Mouse (Mus musculus) brown adipose tissue, adult 24 weeks (tissue): ENCODE results near the gene Klc1. TPM values are rescaled to one million over a fixed set of nuclear protein-coding genes. Genes with fewer than 3 reads are reported as not detected.
A peak's percentile ranks its signal among the peaks of the same experiment; 100 is the strongest.

Experiments used
- H3K27ac ChIP-seq: fragments of 200-500 bp; replicated peaks from 2 replicates; pipeline ENCODE4 v1.5.1; 2012; ENCODE audit warnings: low read depth, mild to moderate bottlenecking, low read length
- H3K4me1 ChIP-seq: fragments of 200-500 bp; 2 replicates; pipeline ENCODE4 v1.6.1; 2012; ENCODE audit warnings: low read length, mixed read lengths; ENCODE audit not compliant: control insufficient read depth, insufficient read depth, insufficient read length
- H3K4me3 ChIP-seq: fragments of 200-500 bp; 2 replicates; pipeline ENCODE4 v1.5.1; 2012; ENCODE audit warnings: low read depth, mild to moderate bottlenecking, low read length, moderate library complexity; ENCODE audit not compliant: insufficient read depth
- polyA plus RNA-seq: library from polyadenylated mRNA; stranded (reverse); fragments of >200 nt; gene quantifications from 2 replicates; pipeline ENCODE4 v1.2.4, GENCODE M21; 2012; ENCODE audit not compliant: missing spikeins, insufficient read depth, insufficient read length

The Klc1 gene
- polyA plus RNA-seq, 1 experiment = 20.6 TPM

DNA sequence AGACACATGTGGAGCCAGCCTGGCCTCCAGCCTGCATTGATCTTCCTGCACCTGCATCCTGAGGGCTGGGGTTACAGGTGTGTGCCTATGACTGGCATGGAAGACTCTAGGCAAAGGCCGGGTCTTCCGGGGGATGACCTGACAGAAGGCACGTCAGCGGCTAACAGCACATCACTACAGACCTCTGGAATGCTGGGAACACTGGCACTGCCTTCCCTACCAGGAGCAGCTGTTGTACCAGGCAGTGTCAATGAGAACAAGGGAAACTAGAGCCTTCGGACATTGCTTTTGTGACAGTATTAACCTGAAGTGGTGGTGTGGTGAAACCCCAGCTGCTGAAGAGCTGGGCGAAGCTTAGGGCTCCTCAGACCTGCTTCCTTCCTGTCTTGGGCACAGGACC, 50.1 kb downstream of the Klc1 start:
- Histone ChIP-seq H3K4me3 (no peak overlapping the region), H3K4me1 (no peaks in the 10 kb centered on the region; the same call in 1 of the 2 replicates), H3K27ac (no peak overlapping the region)

DNA sequence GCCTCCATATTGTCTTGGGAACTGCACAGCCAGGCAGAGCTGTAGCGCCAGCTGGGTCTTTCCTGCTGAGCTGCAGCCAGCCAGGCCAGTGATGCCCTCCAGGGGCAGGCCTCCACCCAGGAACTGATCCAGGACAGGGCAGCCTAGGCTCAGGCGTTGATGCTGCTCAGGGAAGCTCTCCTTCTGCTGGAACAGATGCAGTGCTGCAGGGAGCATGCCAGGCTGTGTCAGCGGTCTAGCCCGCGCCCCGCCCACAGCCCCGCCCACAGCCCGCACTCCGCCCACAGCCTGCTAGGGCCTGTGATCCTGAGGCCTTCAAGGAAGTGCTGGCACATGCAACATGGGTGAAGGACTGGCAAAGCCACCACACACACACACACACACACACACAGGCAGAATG, 51.1 kb downstream of the Klc1 start:
- no peak overlapping the region for H3K27ac ChIP-seq
- no peaks in the 10 kb centered on the region; the same call in 1 of the 2 replicates for H3K4me1 ChIP-seq

DNA sequence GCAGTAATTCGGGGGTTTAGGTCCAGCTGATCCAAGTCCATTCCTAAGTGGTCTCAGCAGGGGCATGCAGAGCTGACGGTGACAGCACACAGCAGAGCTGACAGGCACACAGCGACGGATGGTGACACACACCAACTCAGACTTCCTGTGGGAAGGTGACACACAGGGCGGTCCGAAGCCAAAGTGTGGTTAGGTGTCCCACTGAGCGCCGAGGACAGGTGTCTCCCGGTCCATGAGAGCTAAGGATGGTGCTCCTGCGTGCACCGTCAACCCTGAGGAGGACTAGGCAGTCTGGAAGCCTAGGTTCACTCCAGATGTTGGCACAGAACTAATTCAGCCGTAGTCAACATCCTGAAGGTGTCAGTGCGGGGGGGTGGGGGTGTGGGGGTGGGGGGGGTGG, 53.4 kb downstream of the Klc1 start:
- no peak overlapping the region for H3K27ac ChIP-seq
- no peaks in the 10 kb centered on the region; the same call in 1 of the 2 replicates for H3K4me1 ChIP-seq
- no peak overlapping the region for H3K4me3 ChIP-seq

More for the DNA sequence above, 51.1 kb downstream of the Klc1 start:
- H3K4me3 ChIP-seq = no peak overlapping the region

DNA sequence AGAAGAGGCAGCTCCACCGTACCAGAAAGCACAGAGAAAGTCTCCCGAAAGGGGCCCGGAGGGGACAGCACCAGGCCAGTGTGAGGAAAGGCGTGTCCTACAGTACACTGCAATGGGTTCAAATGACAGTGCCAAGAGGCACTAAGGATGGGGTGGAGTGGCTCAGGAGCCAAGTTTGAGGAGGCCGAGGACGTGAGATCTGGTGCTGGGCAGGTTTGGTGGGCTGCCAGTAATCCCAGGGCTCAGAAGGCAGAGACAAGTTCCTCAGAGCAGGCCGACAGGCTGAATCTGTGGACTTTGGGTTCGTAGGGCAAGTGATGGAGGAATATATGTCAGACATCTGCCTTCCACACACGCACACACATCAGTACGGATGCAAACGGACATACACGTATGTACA, 54.0 kb downstream of the Klc1 start:
- H3K4me1 ChIP-seq = no peaks in the 10 kb centered on the region; the same call in 1 of the 2 replicates
- H3K27ac ChIP-seq = peak overlapping the region; percentile 1; the same call in 1 of the 2 replicates
- peak overlapping the region; percentile 66; the same call in 1 of the 2 replicates for H3K4me3 ChIP-seq

DNA sequence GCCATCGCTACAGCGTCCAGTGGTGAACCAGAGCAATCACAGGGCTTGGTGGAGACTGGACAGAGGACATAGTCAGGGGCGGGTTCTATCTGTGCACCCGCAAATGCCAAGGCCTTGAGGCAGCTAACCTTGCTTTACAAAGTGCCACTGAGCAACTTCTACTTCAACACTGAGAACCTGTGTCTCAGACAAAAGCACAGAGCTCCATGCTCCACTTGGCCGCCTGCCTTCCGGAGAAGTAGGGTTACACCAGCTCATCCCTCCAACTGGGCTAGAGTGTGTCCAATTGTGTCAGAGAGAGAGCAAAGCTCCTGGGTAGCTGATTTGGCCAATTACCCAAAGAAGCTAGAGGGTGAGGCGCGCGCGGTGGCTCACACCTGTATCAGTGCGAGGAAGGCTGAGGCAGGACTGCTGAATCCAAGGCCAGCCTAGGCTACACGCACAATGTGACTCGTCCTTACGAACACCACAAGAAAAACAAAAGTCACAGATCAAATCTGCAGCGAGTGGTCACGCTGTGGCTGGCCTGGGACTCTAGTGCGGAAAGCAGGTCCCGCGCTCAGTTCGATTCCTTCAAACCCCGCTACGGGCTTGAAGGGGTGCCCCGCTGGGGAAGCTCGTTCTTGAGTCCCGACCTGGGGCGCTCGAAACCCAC, 54.6 kb downstream of the Klc1 start:
- H3K27ac ChIP-seq = peak overlapping the region; percentile 1; the same call in 1 of the 2 replicates

DNA sequence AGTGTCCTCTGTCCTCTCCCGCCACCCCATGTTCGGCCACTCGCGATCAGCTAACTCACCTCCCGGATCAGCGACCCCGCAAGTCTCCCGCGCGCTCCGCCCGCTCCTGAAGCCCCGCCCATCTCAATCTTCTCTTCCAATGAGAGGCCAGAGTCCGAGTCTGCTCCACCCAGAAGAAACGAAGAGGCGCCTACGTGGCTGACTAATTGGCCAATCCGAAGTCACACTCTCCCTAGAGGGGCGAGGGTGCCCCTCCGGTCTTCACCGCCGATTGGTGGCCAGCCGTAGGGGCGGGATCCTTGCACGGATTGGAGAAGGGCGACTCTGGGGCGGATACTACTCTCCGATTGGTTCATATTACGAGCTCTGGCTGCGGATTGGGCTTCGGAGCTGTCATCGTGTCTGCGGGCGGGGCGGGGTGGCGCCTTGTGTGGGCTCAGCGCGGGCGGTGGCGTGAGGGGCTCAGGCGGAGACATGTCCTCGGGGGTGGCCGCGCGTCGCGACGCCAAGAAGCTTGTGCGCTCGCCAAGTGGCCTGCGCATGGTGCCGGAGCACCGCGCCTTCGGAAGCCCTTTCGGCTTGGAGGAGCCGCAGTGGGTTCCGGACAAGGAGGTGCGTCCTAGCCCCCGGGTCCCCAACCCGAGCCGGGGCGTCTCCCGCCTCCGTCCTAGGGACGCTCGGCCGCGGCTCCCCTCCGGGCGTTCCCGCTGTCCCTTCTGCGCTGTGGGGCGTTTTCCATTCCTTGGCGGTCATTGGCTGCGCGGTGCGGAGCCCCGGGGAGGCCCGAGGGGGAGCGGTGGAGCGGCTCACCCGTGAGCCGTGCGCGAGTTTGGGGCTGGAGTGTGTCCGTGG, 55.3 kb downstream of the Klc1 start, which contains the start of the genes Xrcc3 and Zfyve21:
TSS of gene Xrcc3 (minus strand) at position 108 of the 852 bp plus-strand sequence.
TSS of gene Zfyve21 (plus strand) at position 405 of the 852 bp plus-strand sequence.
- H3K4me1 ChIP-seq = no peaks in the 10 kb centered on the region; the same call in 1 of the 2 replicates
- peak within 1 kb of the TSS; percentile 54 for H3K27ac ChIP-seq
- H3K4me3 ChIP-seq = peak within 1 kb of the TSS; percentile 78

More for the DNA sequence above, 54.6 kb downstream of the Klc1 start:
- Histone ChIP-seq H3K4me1 (no peaks in the 10 kb centered on the region; the same call in 1 of the 2 replicates), H3K4me3 (peak overlapping the region; percentile 66)

DNA sequence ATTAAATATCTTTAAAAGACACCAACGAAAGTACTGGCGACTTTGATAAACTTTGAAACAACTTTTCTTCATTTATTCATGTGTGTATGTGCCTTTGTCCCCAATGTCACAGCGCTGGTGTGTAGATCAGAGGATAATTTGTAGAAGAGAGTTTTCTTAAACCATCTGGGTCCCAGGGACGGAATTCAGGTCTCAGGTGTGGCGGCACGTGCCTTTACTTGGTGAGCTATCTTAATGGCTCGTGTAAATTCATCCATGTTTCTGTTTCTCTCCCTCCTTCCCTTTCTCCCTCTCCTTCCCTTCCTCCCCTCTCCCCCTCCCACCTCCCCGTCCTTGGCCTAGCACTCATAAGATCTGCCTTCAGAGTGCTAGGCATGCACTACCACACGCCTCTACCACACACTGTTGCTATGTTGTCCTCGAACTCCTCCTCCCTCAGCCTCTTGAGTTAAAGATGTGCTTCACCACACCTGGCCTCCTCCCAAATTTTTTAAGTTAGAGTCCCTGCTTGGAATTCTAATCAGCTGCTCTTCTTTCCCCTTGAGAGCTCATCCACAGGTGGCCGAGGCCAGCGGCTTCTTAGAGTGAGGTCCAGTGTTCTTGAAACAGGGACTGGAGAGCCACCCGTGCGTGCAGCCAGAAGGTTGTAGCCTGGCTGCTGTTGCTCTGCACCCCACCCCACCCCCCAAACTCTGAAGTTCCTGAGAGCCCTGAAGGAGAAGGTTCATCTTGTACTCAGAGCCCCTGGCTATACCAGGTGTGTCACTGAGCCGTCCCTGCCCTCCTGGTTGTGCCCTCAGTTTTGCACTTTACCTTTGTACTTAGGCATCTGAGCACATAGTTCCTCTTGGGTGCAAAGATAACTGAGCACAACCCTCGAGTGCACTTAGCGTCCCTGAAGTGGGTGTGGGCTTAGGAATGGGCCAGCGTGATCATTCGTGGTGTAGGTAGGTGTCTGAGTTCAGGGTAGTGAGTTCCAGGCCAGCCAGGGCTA, 56.4 kb downstream of the Klc1 start:
- H3K4me3 ChIP-seq = peak overlapping the region; percentile 78
- peaks cover 1% of the 10 kb centered on the region; the same call in 1 of the 2 replicates for H3K4me1 ChIP-seq
- H3K27ac ChIP-seq = no peak overlapping the region

DNA sequence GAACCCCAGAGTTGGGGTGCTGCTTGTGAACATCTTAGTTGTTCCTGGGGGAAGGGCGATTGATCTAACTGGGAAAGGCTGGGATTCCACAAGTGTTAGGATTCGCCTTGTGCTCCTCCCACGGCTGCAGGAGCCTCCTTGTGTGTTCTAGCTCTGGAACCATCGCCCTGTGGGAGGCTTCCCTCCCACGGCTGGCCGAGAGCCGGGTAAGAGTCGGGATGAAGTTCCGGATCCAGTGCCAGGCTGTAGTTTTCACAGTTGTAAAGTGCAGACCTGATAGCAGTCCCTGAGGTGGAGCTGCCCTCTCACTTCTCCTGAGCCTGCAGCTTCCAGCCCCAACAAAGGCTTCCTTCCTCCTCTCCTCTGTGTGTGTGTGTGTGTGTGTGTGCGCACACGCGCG, 57.9 kb downstream of the Klc1 start:
- no peak overlapping the region for H3K27ac ChIP-seq
- 0 out of 2 replicates have a peak overlapping the region, but pooled peaks have one; percentile 3 for H3K4me3 ChIP-seq
- H3K4me1 ChIP-seq = peaks cover 6% of the 10 kb centered on the region; the same call in 1 of the 2 replicates

DNA sequence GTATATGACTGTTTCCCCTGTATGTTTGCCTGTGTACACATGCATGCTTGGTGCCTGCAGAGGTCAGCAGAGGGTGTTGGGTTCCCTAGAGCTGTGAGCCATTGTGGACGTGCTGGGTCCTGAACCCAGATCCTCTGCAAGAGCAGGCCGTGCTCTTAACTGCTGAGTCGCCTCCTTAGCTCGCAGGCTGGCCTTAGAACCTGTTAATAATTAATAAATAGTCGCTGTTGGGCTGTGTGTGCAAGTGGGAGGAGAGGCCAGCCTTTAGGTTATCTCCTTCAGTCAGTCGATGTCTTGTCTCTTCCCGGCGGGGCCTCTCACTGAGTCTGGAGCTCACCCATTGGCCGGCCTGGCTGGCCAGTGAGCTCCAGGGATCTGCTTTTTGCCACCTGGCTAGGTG, 58.3 kb downstream of the Klc1 start:
- no peak overlapping the region for H3K27ac ChIP-seq
- H3K4me1 ChIP-seq = peaks cover 6% of the 10 kb centered on the region; the same call in 1 of the 2 replicates
- H3K4me3 ChIP-seq = no peak overlapping the region

DNA sequence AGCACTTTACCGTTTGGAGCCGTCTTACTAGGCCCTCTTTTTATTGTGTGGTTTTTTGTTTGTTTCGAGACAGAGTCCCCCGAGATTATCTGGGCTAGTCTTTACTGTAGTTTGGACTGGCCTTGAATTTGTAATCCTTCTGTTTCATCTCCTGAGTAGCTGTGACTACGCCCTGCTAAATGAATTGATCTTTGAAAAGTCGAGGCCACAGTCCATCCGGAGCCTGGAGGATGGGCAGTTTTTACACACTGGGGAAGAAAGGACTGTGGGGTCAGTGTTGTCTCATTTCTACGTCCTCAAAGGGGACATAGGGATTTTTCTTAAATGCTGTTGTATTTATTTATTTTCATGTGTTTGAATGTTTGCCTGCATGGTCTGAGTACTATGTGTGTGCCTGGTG, 59.3 kb downstream of the Klc1 start:
- no peak overlapping the region for H3K27ac ChIP-seq
- H3K4me3 ChIP-seq = no peak overlapping the region
- peaks cover 6% of the 10 kb centered on the region; the same call in 1 of the 2 replicates for H3K4me1 ChIP-seq

DNA sequence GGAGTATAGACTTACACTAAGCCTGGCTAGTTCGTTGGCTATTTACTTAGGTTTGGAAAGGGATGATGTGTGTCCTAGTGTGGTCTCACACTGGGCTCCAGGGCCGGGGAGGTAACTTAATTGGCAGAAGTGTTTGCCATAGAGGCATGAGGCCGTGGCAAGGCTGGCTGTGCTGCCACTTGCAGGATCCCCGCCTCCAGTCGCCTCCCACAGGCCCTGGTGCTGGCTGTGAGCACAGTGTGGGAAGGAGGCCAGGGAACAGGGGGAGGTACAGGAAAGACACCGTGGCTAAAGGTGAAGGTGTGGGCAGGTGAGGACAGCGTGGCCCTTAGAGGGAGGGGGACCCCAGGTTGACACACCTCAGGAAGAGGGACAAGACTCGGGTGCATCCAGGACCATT, 61.3 kb downstream of the Klc1 start:
- Histone ChIP-seq H3K27ac (no peak overlapping the region), H3K4me1 (peaks cover 6% of the 10 kb centered on the region; the same call in 1 of the 2 replicates), H3K4me3 (no peak overlapping the region)

DNA sequence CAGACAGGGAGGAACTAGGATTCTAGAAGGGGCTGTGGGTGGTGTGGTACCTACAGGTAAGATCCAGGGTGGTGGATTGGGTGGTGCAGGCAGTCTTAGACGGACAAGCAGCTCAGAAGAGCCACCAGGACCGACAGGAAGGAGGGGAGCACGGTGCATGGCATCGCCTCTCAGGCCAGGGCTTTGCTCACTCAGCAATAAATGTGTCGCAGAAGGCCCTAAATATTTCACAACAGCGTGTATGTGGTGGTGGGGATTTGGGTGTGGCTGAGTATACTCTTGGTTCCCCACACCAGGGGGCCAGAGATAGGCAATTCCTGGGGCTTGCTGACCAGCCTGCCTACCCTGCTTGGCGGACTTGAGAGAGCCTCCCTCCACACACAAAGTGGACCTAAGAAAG, 62.1 kb downstream of the Klc1 start:
- H3K4me3 ChIP-seq = no peak overlapping the region

DNA sequence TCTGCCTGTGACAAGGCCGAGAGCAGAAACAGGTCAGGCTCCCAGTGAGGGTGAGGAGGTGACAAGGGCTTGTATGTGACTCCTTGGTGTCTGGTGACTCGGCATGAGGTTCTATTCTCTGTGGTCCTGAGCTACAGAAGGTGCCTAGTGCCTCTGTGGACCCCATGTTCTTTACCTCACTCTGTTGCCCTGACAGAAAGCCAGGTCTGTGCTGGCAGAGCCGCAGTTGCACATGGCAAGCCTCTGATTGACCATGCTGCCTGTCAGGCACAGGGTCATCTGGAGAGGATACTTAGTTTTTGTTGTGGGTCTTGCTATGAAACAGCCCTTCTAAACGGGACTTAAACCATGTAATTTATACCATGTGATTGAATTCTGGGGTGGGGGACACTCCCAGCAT, 63.3 kb downstream of the Klc1 start:
- Histone ChIP-seq H3K4me1 (peaks cover 6% of the 10 kb centered on the region; the same call in 1 of the 2 replicates), H3K4me3 (no peak overlapping the region), H3K27ac (no peak overlapping the region)

More for the DNA sequence above, 62.1 kb downstream of the Klc1 start:
- Histone ChIP-seq H3K27ac (no peak overlapping the region), H3K4me1 (peaks cover 6% of the 10 kb centered on the region; the same call in 1 of the 2 replicates)

DNA sequence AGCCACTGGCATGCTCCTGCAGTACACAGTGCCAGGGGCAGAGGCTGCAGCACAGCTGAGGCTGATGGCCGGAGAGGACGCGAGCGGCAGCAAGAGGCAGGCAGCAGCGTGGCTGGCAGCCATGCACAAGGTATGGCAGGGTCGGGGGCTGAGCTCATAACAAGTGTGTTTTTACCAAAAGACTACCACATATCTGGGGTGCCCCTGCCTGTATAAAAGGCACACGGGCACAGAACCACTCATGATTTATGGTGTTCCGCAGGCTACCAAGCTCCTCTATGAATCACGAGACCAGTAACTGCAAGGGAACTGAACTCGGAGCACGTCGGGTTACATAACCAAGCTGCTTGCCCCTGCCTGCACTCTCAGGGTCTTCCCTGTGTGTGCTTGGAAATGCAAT, 68.9 kb downstream of the Klc1 start:
- no peak overlapping the region for H3K4me3 ChIP-seq
- H3K4me1 ChIP-seq = no peaks in the 10 kb centered on the region
- no peak overlapping the region for H3K27ac ChIP-seq
